Mouse (Mus musculus): Measurements from ENCODE around the gene Serpinb5.
A peak's percentile ranks its signal among the peaks of the same experiment; 100 is the strongest.
"Not testable (repeated sequence)": the region's sequence is repeated elsewhere in the genome, so short reads cannot be mapped to it uniquely, and the experiment has no call there.

Gene Serpinb5

DNA sequence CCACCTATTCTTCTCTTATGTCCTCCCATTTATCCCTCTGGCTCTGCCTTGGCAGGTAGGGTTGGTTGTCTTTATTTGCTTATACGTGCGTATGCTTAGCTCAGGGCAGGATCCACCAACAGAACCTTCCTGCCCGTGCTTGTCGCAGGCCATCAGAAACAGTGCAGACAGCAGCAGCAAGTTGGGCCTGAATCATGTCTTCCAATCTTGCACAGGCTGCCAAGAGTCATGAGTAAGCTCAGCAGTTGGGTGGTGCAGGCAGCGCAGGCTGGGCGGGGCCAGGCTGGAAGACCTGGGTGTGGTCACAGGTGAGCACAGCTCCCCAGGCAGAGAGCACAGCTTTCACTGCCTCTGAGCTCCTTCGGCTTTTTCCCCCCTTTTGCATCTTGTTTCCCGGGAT lies at the start of gene Serpinb5:
Serpinb5 (plus strand) TSS at position 327 of the 400 bp plus-strand sequence.
- DNase-seq: no peak

DNA sequence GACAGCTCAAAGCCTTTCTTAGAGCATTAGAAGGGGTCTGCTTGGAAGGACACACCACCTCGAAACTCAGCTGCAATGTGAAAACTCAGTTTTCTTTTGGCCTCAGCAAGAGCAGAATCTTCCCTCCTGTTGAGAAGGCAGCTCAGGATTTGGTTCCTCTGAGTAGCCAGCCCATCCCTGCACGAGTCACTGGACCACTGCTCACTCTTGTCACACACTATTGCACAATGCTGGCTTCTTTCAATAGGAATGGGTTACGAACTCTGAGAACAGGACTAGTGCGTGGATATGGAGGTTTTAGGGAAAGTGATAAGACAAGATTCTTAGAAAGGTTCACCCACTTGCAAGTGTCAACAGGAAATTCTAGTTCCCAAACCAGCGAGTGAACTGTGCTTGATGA lies 46.1 kb upstream of the Serpinb5 start:
- no peak for DNase-seq

DNA sequence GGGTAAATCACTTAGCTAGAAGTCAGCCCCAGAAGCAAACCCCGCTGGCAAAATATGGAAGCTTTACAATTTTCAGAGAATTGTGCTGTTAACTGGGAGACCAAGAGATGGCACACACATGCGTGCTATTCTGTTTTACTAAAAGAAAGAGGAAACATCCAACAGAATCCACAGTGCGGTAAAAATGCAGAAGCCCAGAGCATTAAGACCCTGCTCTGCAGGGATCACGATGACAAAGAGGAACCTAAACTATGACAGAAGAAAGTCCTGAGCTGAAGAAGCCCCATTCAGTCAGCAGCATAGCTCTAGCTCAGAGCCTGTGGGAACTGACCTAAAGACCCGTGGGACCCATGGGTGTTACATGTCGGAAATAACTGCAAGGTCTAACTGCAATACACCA lies 45.7 kb upstream of the Serpinb5 start:
- DNase-seq: no peak

DNA sequence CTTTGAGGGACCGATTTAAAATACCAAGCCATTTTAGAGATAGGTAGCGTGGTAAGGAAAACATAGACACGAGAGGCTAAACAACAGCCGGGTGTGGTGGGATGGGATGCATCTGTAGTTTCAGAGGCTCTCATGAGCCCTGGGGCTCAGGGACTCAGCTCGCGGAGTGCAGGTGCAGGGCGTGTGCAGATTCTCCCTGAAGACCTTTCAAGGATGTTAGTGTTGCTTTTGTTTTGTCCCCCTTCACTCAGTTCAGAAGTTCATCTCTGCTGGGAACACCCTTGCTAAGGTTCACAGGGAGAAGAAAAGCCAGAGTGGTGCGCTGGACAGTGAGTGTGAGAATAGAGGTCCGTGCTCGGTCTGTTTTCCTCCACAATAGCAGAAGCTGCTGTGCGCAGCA lies 44.2 kb upstream of the Serpinb5 start:
- DNase-seq: no peak

DNA sequence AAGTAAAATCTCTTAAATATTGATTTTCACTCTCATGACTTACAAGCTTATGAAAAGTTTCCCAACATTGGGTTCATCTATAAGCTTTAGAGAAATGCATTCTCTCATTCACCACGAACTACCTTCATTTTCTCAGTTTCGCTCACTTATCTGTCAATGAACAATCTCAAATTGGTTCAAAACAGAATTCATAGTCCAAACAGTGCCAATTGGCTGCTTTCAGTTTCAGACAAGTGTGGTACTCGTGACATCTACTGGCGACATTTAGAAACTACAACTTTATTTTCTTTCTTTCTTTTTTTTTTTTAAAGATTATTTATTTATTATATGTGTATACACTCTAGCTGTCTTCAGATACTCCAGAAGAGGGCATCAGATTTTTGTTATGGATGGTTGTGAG lies 42.6 kb upstream of the Serpinb5 start:
- DNase-seq: peak; percentile 11 to 24

DNA sequence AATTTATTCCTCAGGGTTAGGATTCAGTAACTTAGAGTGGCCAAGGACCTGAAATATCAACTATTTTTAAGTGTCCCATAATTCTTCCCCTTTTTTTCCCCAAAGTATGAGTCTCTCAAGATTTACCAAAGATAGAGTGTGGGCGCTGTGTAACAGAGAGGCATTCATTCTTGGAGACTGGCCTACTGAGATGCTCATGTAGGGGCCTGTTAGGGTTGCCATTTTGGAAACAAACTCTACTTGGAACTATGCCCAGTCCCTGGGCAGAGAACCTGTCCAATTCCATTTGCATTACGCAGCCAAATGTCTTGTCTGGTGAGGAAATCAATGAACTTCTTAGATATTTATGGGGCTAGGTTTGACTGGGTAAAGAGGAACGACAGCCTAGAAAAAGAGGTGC lies 38.7 kb upstream of the Serpinb5 start:
- DNase-seq: peak; percentile 68 to 83

DNA sequence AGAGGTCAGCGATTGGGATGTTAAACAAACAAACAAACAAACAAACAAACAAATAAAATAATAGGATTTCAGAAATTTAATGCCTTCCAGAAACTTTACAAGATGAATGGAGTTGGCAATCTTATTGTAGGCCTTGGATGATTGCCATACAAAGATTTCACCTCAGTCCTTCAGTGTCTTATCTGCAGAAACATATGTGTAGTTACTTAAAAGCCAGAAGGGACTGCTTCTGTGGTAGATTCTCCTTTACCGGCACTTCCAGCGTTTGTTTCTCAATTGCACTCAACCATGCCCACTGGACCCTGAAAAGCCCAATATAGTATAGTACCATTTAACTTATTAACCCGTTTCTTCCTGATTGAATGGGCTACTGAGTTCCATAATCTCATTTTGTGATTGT lies 32.2 kb upstream of the Serpinb5 start:
- no peak for DNase-seq

DNA sequence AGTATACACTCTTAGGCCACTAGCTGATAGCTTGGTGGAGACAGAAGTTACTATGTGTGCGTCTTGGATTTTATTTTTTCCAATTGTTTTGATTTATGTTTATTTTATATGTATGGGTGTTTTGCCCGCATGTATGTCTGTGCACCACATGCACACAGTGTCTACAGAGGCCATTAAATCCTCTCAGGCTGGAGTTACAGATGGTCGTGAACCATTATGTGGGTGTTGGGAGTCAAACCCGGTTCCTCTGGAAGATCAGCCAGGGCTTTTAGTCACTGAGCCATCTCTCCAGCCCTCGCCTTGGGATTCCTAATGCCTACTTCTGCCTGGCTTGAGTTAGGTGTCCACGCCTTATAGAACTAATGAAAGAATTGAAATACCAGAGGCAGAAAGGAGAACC lies 4.6 kb downstream of the Serpinb5 start:
- DNase-seq: no peak

DNA sequence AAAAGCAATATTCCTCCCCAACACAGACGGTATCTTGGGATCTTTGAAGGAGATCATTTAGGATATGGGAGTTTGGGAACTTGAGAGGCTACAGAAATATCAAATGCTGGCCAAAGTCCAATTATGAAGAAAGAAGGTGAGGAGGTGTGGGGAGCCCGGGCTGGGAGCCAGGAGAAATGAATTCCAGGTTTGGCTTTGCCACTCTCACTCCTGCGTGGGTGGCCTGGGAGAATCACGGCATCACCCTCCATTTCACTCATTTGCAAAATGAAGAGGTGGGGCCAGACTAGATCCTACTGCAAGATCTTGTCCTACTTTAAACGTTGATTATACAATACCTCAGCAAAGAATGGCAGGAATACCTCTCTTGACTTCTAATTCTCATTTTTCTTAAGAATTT lies 5.1 kb downstream of the Serpinb5 start:
- peak; percentile 65 to 71 for DNase-seq

DNA sequence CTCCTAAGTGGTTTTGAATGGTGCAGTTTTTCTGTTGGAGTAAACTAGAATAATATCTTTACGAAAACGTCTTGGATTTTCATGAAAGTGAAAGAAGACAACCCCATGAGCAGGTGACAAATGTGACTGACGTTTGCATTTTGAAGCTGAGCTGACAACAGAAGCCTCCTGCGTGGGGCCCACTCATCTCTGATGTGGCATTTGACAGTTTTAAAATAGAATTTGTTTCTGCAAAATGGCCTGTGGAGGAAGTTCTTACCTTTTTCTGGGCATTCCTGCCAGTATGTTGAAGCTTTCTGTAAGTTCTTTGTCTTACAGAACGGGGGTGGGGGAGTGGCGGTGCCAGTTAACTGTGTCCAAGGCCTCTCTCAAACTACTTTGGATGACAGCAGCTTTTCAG lies 5.8 kb downstream of the Serpinb5 start:
- DNase-seq: no peak

DNA sequence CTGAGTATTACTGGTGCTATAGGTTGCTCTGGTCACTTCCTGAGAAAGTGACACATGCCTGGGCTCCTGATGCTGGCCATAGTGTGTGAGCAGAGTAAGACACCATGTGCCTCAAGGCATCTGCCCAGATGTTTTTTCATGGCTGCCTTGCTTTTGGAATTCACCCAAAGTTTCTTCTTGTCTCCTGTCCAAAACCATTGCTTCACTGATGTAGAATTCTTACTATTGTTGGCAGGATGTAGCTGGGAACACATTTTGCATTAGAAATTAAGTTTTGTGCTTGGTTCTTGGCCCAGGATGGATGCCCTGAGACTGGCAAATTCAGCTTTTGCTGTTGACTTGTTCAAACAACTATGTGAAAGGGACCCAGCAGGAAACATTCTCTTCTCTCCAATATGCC lies 9.0 kb downstream of the Serpinb5 start:
- DNase-seq: no peak

DNA sequence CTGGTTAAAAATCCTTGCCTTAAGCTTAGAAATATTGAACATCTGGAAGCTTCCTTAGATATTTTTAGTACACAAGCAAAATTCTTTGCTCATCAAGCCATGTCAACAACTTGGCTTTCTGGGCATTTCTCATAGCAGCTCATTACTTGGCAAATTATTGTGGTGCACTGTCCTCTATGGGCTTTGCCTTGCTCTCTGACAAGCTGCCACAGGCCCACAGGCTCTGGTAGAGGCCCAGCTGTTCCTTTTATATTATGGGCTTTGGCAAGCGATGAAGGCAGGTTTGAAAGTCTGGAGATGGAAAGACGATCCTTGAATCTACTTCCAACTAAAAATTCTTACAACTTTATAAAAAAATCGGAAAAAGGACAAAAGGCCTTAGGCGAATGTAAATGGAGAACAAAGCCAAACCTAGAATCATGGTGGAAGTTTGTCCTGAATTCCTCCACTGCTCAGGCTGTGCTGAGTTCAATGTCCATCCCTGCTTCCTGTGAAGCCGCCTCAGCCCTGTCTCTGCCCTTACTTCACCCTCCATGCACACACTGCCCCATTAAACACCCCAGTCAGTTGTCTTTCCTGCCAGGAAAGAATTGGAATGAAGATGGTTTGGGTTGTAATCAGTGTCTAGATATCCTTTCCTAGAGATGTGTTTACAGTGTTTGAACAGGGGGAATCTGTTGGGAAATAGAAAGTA lies 14.4 kb downstream of the Serpinb5 start:
- DNase-seq: no peak

DNA sequence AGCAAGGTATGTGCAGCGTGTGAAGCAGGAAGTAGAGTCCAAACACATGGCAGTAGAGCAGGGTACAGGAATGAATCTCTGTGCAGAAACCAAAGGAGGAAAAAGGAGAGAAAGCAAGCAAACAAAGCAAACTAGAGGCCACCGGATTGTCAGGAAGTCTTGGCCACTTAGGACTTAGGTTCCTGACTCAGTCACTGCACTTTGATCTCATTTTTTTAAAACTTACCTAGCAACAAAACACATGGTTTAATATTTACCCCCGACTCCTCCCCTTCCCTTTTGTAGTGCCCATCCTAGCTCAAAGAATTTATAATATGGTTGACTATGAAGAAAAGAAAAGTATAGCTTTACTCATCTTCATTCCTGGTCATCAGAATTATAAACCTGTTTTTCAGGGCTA lies 15.2 kb downstream of the Serpinb5 start:
- no peak for DNase-seq

DNA sequence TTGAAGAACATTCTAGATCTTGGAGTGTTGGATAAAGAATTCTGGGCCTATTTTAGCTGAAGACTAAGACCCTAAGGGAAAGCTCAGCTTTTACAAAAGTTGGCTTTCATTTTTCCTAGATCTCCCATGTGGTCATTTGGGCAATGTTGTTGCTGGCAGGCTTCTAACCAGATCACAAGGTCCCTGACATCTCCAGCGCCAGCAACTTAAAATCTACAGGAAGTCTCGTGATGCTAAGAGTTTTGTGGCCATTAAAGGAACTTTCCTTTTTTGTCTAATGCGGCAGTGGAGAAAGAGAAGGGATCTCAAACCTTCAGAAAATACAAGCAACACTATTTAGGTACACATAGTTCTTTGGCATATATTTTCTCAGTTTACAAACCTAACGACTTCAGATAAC lies 21.8 kb downstream of the Serpinb5 start:
- no peak for DNase-seq

DNA sequence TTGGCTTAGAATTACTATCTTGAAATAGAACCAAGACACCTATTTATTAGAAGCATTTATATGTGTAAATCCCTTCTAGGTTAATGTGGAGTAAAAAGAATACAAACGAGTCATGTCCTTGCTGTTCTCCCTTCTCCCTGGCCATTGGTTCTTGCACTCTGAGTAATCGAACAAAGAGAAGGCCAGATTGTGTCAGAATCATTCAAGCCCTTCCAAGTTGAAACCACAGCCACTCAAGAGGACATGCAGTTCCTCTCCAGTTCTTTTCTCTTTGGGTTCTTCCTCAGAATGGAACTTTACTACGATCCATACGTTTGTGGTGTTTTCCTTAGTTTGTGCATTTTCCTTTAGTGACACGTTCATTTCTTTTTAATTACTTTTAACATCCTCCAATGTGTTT lies 22.4 kb downstream of the Serpinb5 start:
- DNase-seq: no peak

DNA sequence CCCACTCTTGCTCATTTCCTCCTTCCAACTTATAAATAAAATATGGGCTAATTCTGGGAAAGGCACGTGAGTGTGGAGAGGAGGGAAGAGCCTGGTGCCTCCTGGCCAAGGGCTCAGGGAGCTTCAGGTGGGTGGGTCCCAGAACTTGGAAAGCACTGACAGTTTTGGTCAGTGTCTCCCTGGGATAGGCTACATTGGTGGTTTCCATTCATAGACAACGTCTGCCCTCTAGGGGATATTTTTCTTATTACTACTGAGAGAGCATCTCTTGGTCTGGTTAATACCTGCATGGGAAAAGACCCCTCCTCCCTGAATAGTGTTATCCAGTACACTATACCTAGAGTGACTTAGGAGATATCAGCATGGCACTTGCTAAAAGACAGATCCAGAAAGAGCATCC lies 22.8 kb downstream of the Serpinb5 start:
- peak; percentile 6 to 30 for DNase-seq

DNA sequence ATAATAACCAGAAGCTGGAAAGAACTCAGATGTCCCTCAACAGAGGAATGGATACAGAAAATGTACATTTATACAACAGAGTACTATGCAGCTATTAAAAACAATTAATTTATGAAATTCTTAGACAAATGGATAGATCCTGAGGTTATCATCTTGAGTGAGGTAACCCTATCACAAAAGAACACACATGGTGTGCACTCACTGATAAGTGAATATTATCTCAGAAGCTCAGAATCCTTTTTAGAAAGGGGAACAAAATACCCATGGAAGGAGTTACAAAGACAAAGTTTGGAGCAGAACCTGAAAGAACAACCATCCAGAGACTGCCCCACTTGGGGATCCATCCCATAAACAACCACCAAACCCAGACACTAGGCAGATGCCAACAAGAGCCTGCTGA lies 34.2 kb downstream of the Serpinb5 start:
- DNase-seq: not testable (repeated sequence)

DNA sequence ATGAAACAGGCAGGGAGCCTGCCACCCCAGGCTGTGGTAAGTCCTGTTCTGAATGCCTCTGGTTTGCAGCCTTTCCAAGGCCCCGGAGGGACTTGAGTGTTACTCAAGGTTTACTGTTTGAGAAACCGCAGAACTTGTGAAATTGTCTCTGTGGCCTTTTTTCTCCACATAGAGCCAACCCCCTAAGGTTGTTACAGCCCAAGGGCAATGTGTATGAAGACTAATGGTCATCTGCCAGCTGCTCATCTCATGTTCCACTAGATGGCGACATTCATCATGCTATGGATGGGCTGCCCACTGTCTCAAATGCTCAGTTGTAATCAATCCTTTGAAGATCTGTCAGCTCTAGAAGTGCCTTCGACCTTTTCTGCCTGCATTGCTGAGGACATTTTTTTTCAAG lies 40.4 kb downstream of the Serpinb5 start:
- peak; percentile 11 to 13 for DNase-seq

DNA sequence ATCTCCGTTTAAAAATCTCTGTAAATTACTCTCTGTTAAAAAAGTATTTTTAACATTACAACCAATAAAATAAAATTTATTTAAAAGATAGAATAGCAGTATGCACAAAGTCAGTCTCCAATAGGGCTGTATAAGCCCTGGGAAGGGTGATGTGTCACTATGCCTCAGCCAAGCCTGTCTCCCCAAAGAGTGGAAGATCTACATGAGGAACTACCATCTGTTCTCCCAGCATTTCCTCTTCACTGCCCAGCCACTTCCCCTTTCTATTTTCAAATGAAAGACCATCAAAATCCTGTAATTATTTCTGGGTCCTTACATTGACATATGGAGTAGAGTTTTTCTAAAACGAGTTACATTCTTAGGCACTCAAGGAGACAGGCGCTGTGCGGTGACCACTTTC lies 71.0 kb downstream of the Serpinb5 start:
- DNase-seq: no peak

Measured in cerebellum, postnatal 14 days (tissue).